Mouse (Mus musculus) cortical plate, adult 2 months (tissue): Measurements from ENCODE around the gene Prss27.

ENCODE experiments used
- CTCF ChIP-seq: fragments of 200-500 bp; IDR thresholded peaks from 2 replicates; pipeline ENCODE4 v1.5.1; 2011; ENCODE audit warnings: mild to moderate bottlenecking, control low read depth, low read length; ENCODE audit not compliant: insufficient read depth; ENCODE audit errors: extremely low read depth
- POLR2A ChIP-seq: fragments of 200-500 bp; IDR thresholded peaks from 2 replicates; pipeline ENCODE4 v1.6.1; 2011; ENCODE audit warnings: mild to moderate bottlenecking, low read length, control low read depth; ENCODE audit not compliant: insufficient read depth; ENCODE audit errors: extremely low read depth

DNA sequence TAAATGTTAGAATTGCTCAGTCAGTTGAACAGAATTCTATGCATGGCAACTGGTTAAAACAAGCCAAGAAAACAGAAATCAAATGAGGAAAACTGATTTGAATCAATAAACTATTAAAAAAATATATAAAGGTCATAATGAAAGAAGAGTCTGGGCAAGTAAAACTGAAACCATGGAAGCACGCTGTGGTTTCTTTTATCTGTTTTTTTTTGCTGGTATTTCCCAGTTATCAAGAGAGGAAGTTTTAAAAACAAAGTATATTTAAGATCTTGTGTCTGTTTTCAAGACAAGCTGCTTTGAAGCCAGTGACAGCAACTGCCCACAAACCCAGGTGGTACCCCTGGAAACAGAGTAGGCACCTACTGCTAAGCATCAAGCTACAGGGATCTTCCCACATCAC lies 52.6 kb downstream of the Prss27 start:
- TF ChIP-seq POLR2A (no peak), CTCF (no peak)
